Mouse (Mus musculus): ENCODE data around the gene Elovl7.

- no peak for TF ChIP-seq CTCF (IDR thresholded peaks at IDR 0.05; ENCODE audit: low read depth, low read length)
- TF ChIP-seq POLR2A (IDR thresholded peaks at IDR 0.05; ENCODE audit: borderline replicate concordance, low read depth, low read length), result no peak
These were observed at the start of gene Elovl7 for GRCm38 (mm10) chr13:108214081-108214484.

Measured in bone marrow macrophage, adult 2 months (primary cell).